Mouse (Mus musculus): ENCODE measurements around the gene Tnfsf9. TPM values are rescaled to one million over a fixed set of nuclear protein-coding genes. Genes with fewer than 3 reads are reported as not detected.
A peak's percentile ranks its signal among the peaks of the same experiment; 100 is the strongest.

Gene Tnfsf9
- polyA plus RNA-seq, 1 experiment from 2014 or later: 9.9 TPM

- peaks cover 9% of the 10 kb centered on the region; the same call in 1 of the 2 replicates for H3K4me1 ChIP-seq (ENCODE audit: insufficient read depth, low read length)
- H3K27ac ChIP-seq (ENCODE audit: low read length): no peak within 1 kb of the TSS
- peak within 1 kb of the TSS; percentile 65 for H3K9ac ChIP-seq (replicated peaks; ENCODE audit: low read length)
- peak within 1 kb of the TSS; percentile 66 for H3K4me2 ChIP-seq (replicated peaks; ENCODE audit: low read depth, low read length)
- peaks cover 3% of the 10 kb centered on the region; the same call in 1 of the 2 replicates for H3K9me3 ChIP-seq (ENCODE audit: low read length)
- ATAC-seq (ENCODE audit: low FRiP score, low TSS enrichment): peak; percentile 80
- H3K36me3 ChIP-seq (ENCODE audit: insufficient read depth, low read length): no peaks in the 10 kb centered on the region
- 0% methylated on average over 31 of the region's 31 CpGs for WGBS
- H3K27me3 ChIP-seq (ENCODE audit: insufficient read depth, low read length): no peaks in the 10 kb centered on the region; the same call in 1 of the 2 replicates
- H3K4me3 ChIP-seq (ENCODE audit: low read length): peak within 1 kb of the TSS; percentile 50
Measured at GRCm38 (mm10) chr17:57087049-57087832, 17.9 kb upstream of the Tnfsf9 start, which contains the start of gene Tubb4a. Tubb4a (minus strand) TSS chr17:57087782.

GRCm38 (mm10) chr17:57094222-57094621 lies 10.9 kb upstream of the Tnfsf9 start:
- Histone ChIP-seq H3K27ac (ENCODE audit: low read length) (no peak overlapping the region), H3K4me1 (ENCODE audit: insufficient read depth, low read length) (0 out of 2 replicates have a peak, but pooled peaks cover 4% of the 10 kb centered on the region), H3K9ac (replicated peaks; ENCODE audit: low read length) (no peak overlapping the region), H3K27me3 (ENCODE audit: insufficient read depth, low read length) (no peaks in the 10 kb centered on the region; the same call in 1 of the 2 replicates), H3K4me3 (ENCODE audit: low read length) (no peak overlapping the region), H3K9me3 (ENCODE audit: low read length) (peaks cover 3% of the 10 kb centered on the region; the same call in 1 of the 2 replicates), H3K36me3 (ENCODE audit: insufficient read depth, low read length) (no peaks in the 10 kb centered on the region), H3K4me2 (replicated peaks; ENCODE audit: low read depth, low read length) (no peak overlapping the region)
- ATAC-seq (ENCODE audit: low FRiP score, low TSS enrichment): no peak
- WGBS: 96% methylated on average over 3 of the region's 3 CpGs

- Histone ChIP-seq H3K27ac (ENCODE audit: low read length) (no peak overlapping the region), H3K27me3 (ENCODE audit: insufficient read depth, low read length) (no peaks in the 10 kb centered on the region; the same call in 1 of the 2 replicates), H3K4me3 (ENCODE audit: low read length) (peak overlapping the region; percentile 33), H3K36me3 (ENCODE audit: insufficient read depth, low read length) (no peaks in the 10 kb centered on the region), H3K4me2 (replicated peaks; ENCODE audit: low read depth, low read length) (peak overlapping the region; percentile 56), H3K4me1 (ENCODE audit: insufficient read depth, low read length) (0 out of 2 replicates have a peak, but pooled peaks cover 4% of the 10 kb centered on the region), H3K9ac (replicated peaks; ENCODE audit: low read length) (peak overlapping the region; percentile 36; the same call in 1 of the 2 replicates), H3K9me3 (ENCODE audit: low read length) (peaks cover 3% of the 10 kb centered on the region; the same call in 1 of the 2 replicates)
- peak; percentile 92 for ATAC-seq (ENCODE audit: low FRiP score, low TSS enrichment)
- 2% methylated on average over 18 of the region's 19 CpGs for WGBS
Measured at GRCm38 (mm10) chr17:57095855-57096622, 9.1 kb upstream of the Tnfsf9 start.

DNA sequence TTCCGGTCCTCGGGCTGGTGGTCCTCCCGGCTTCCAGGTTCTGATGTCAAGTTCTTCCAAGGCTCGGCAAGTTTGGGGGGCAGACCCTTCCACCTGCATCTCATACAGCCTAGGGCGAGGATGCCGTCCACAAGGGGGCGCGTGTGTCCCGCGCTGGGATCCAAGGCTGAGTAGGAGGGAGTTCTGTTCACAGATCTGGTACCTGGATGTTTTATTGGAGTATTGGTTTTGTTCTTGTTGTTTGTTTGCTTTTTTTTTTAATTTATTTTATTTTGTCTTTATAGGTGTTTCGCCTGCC lies 8.6 kb upstream of the Tnfsf9 start:
- ATAC-seq (ENCODE audit: low FRiP score, low TSS enrichment): peak; percentile 86
- peak overlapping the region; percentile 33 for H3K4me3 ChIP-seq (ENCODE audit: low read length)
- H3K4me2 ChIP-seq (replicated peaks; ENCODE audit: low read depth, low read length): peak overlapping the region; percentile 56
- WGBS: under 1% methylated on average over 11 of the region's 11 CpGs
- H3K4me1 ChIP-seq (ENCODE audit: insufficient read depth, low read length): 0 out of 2 replicates have a peak, but pooled peaks cover 4% of the 10 kb centered on the region
- H3K9me3 ChIP-seq (ENCODE audit: low read length): peaks cover 3% of the 10 kb centered on the region; the same call in 1 of the 2 replicates
- H3K27ac ChIP-seq (ENCODE audit: low read length): no peak overlapping the region
- no peak overlapping the region for H3K9ac ChIP-seq (replicated peaks; ENCODE audit: low read length)
- H3K27me3 ChIP-seq (ENCODE audit: insufficient read depth, low read length): no peaks in the 10 kb centered on the region; the same call in 1 of the 2 replicates
- H3K36me3 ChIP-seq (ENCODE audit: insufficient read depth, low read length): no peaks in the 10 kb centered on the region

GRCm38 (mm10) chr17:57098321-57098720 lies 6.8 kb upstream of the Tnfsf9 start:
- Histone ChIP-seq H3K27ac (ENCODE audit: low read length) (no peak overlapping the region), H3K4me1 (ENCODE audit: insufficient read depth, low read length) (0 out of 2 replicates have a peak, but pooled peaks cover 4% of the 10 kb centered on the region), H3K4me2 (replicated peaks; ENCODE audit: low read depth, low read length) (no peak overlapping the region), H3K36me3 (ENCODE audit: insufficient read depth, low read length) (no peaks in the 10 kb centered on the region), H3K27me3 (ENCODE audit: insufficient read depth, low read length) (no peaks in the 10 kb centered on the region; the same call in 1 of the 2 replicates), H3K9ac (replicated peaks; ENCODE audit: low read length) (no peak overlapping the region), H3K4me3 (ENCODE audit: low read length) (no peak overlapping the region), H3K9me3 (ENCODE audit: low read length) (no peaks in the 10 kb centered on the region)
- 78% methylated on average over 5 of the region's 5 CpGs for WGBS
- ATAC-seq (ENCODE audit: low FRiP score, low TSS enrichment): no peak

DNA sequence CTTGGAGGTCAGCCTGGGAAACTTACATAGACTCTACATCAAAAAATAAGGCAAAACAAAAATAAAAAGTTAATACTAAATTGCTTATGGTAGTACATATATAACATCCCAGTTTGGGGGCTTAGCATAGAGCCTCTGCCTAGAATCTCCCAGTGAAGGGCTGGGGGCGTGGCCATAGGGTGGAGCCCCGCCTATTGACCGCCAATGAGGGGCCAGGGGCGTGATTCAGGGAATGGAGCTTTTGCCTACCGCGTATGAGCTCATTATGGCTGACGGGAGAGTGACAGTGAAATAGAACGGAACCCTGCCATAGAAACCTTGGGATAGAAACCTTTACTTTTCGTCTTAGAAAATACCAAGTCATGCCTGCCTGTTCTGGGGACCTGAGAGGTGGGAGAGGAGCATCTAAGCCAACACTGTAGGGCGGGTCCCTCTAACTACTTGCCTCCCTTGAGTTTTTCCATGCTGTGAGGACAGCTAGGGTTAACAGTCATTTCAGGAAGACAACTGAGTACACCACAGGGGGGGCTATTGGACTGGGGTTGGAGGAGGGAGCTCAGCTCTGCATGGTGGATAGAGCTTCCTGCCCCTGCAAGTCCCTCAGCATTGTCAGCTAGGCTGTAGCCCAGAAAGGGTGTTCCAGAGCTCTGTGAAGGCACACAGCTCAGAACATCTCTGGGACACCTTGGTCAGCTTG lies 5.3 kb upstream of the Tnfsf9 start:
- Histone ChIP-seq H3K27ac (ENCODE audit: low read length) (no peak overlapping the region), H3K9ac (replicated peaks; ENCODE audit: low read length) (no peak overlapping the region), H3K9me3 (ENCODE audit: low read length) (no peaks in the 10 kb centered on the region), H3K4me3 (ENCODE audit: low read length) (no peak overlapping the region), H3K4me2 (replicated peaks; ENCODE audit: low read depth, low read length) (no peak overlapping the region), H3K4me1 (ENCODE audit: insufficient read depth, low read length) (peaks cover 10% of the 10 kb centered on the region), H3K27me3 (ENCODE audit: insufficient read depth, low read length) (no peaks in the 10 kb centered on the region; the same call in 1 of the 2 replicates), H3K36me3 (ENCODE audit: insufficient read depth, low read length) (no peaks in the 10 kb centered on the region)
- ATAC-seq (ENCODE audit: low FRiP score, low TSS enrichment): no peak
- WGBS: 10% methylated on average over 10 of the region's 10 CpGs

DNA sequence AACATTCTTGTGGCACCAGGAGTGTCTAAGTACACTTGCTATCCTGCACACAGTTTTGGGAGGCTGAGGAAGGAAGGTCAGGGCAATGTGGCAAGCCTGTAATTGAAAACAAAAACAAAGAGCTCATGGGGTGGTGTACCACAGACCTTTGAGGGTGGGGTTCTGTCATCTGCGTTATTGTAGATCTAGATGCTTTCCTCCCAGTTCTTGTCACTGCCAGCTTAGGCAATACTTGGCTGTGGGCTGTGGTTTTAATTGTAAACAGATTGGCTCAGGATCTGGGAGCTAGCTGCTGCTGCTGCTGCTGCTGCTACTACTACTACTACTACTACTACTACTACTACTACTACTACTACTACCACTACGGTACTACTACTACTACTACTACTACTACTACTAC lies 2.8 kb upstream of the Tnfsf9 start:
- H3K9ac ChIP-seq (replicated peaks; ENCODE audit: low read length): no peak overlapping the region
- H3K36me3 ChIP-seq (ENCODE audit: insufficient read depth, low read length): no peaks in the 10 kb centered on the region
- H3K27ac ChIP-seq (ENCODE audit: low read length): no peak overlapping the region
- no peak for ATAC-seq (ENCODE audit: low FRiP score, low TSS enrichment)
- H3K4me2 ChIP-seq (replicated peaks; ENCODE audit: low read depth, low read length): no peak overlapping the region
- H3K27me3 ChIP-seq (ENCODE audit: insufficient read depth, low read length): no peaks in the 10 kb centered on the region
- H3K9me3 ChIP-seq (ENCODE audit: low read length): no peaks in the 10 kb centered on the region
- H3K4me1 ChIP-seq (ENCODE audit: insufficient read depth, low read length): peaks cover 21% of the 10 kb centered on the region
- 84% methylated on average over 2 of the region's 2 CpGs for WGBS
- no peak overlapping the region for H3K4me3 ChIP-seq (ENCODE audit: low read length)

DNA sequence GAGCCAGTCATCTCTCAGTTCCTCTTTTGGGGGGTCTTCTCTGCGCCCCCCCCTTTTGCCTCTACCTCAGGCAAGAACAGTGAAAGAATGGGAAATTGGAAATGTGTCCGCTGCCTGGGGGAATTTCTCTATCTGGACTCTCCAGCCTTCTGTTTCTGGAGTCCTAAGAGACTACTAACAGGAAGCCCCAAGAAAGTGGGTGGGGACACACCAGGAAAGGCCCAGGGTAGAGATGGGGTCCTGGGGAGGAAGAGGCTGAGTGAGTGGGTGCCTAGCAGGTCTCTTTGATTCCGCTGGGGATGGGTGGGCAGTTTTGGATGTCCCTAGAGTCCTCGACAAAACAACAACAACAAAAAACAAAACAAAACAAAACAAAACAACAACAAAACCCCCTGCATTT lies 629 bp upstream of the Tnfsf9 start:
- Histone ChIP-seq H3K27ac (ENCODE audit: low read length) (no peak overlapping the region; the same call in 1 of the 2 replicates), H3K27me3 (ENCODE audit: insufficient read depth, low read length) (no peaks in the 10 kb centered on the region), H3K4me3 (ENCODE audit: low read length) (peak overlapping the region; percentile 73), H3K4me1 (ENCODE audit: insufficient read depth, low read length) (peaks cover 21% of the 10 kb centered on the region), H3K9ac (replicated peaks; ENCODE audit: low read length) (peak overlapping the region; percentile 78), H3K9me3 (ENCODE audit: low read length) (no peaks in the 10 kb centered on the region), H3K36me3 (ENCODE audit: insufficient read depth, low read length) (no peaks in the 10 kb centered on the region), H3K4me2 (replicated peaks; ENCODE audit: low read depth, low read length) (peak overlapping the region; percentile 89)
- WGBS: 37% methylated on average over 4 of the region's 4 CpGs
- ATAC-seq (ENCODE audit: low FRiP score, low TSS enrichment): no peak; the same call in 1 of the 2 replicates

DNA sequence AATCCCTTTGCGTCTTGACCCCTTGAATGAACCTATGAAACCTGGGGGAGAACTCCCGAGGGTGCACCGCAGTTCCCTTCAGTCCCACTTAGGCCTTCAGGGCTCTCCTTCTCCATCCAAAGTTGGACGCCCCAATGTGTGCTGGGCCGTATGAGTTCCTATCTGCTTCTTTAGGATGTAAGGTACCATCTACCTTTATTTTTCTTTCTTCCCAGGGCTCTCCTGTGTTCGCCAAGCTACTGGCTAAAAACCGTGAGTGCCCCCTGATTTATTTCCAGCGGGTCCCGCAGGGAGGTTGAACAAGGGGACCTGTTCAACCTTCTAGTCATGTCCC lies 877 bp downstream of the Tnfsf9 start:
- Histone ChIP-seq H3K36me3 (ENCODE audit: insufficient read depth, low read length) (no peaks in the 10 kb centered on the region), H3K27me3 (ENCODE audit: insufficient read depth, low read length) (no peaks in the 10 kb centered on the region), H3K4me2 (replicated peaks; ENCODE audit: low read depth, low read length) (peak overlapping the region; percentile 89), H3K9me3 (ENCODE audit: low read length) (no peaks in the 10 kb centered on the region), H3K9ac (replicated peaks; ENCODE audit: low read length) (peak overlapping the region; percentile 78), H3K4me3 (ENCODE audit: low read length) (peak overlapping the region; percentile 73), H3K27ac (ENCODE audit: low read length) (no peak overlapping the region), H3K4me1 (ENCODE audit: insufficient read depth, low read length) (peaks cover 21% of the 10 kb centered on the region)
- no peak; the same call in 1 of the 2 replicates for ATAC-seq (ENCODE audit: low FRiP score, low TSS enrichment)
- WGBS: 7% methylated on average over 9 of the region's 9 CpGs
